Mouse (Mus musculus): Measurements from ENCODE around the gene Mtmr10.

DNA sequence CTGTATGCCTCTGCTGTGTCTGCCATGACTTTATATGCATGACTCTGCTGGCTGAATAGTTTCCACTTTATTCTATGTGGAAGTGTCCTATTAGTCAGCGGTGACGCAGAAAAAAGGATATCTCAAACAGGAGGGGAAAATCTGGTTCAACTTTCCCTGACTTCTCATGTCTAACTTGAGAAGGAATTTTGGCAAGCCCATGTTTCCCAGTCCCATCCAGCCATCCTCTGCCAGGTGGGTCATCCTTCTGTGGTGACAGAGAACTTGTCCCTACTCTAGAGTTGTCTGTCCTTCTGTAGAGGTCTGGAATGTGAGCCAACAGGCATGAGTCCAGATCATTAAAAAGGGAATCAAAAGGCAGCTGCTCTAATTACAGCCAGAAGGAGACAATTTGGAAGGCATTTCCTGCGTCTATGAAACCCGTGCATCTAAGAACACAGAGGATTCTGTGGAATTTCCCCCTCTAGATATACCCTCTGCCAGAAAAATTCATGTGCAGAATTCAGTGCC lies 47.6 kb upstream of the Mtmr10 start:
- no peak for TF ChIP-seq EP300 (IDR thresholded peaks at IDR 0.05; ENCODE audit: insufficient read depth, low read depth, low read length)
- TF ChIP-seq POLR2A (IDR thresholded peaks at IDR 0.05; ENCODE audit: insufficient read depth, low read length), result no peak
- TF ChIP-seq CTCF (IDR thresholded peaks at IDR 0.05; ENCODE audit: low read depth, low read length), result no peak
